ENCODE assay signal across 7 mouse cellular contexts in the genomic region with DNA sequence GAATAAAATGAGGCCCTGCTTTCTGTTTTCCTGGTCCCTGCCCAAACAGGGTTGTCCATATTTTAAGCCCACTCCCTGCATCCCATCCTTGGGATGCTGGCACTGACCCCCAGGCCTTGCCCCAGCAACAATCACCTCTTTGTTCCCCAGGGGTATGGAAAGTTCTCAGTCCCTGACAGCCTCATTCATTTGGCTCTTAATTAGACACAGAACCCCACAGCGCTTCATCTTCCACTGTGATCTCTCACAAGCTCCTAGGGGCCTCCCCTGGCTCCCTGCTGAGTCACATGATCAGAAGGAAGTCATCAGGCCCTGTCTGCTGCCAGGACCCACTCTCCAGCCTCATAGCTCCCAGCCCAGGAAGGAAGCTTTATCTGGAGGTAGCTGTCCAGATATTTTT.
DNase-seq lines count a peak whose midpoint lies in the region; ATAC-seq lines count a peak whose summit lies in the region.

No protein-coding gene starts in this region.

- no peak overlapping the region for H3K4me3 ChIP-seq in forebrain, embryonic 16.5 days (replicated peaks; ENCODE audit: low read length)
- no peak overlapping the region for H3K4me3 ChIP-seq in midbrain, embryonic 15.5 days

- peak; percentile 90 for ATAC-seq in forebrain, embryonic 16.5 days
- ATAC-seq in midbrain, embryonic 15.5 days (replicated peaks): peak; percentile 37; the same call in 1 of the 2 replicates

- no peaks in the 10 kb centered on the region for H3K27me3 ChIP-seq in forebrain, embryonic 16.5 days (replicated peaks; ENCODE audit: control insufficient read depth, insufficient read depth, low read length)
- H3K27me3 ChIP-seq in midbrain, embryonic 15.5 days (replicated peaks): no peaks in the 10 kb centered on the region

- 5% methylated on average over 1 of the region's 1 CpGs for whole genome bisulfite sequencing in forebrain, embryonic 16.5 days
- 17% methylated on average over 1 of the region's 1 CpGs for WGBS in midbrain, embryonic 15.5 days

- DNase-seq in kidney, adult 9 months: peak; percentile 4
- no peak for DNase-seq in kidney, postnatal 25 days
- DNase-seq in embryo, embryonic 10 days (ENCODE audit: low spot score): peak; percentile 60
- DNase-seq in urinary bladder, adult 18-20 months (ENCODE audit: low spot score in 2 of 2): no peak
- DNase-seq in yolk sac, embryonic 10.5 days (ENCODE audit: low spot score): no peak

- 0 out of 2 replicates have a peak overlapping the region, but pooled peaks have one; percentile 30 for H3K27ac ChIP-seq in forebrain, embryonic 16.5 days (ENCODE audit: low read length)
- no peak overlapping the region; the same call in 1 of the 2 replicates for H3K27ac ChIP-seq in midbrain, embryonic 15.5 days

- H3K9ac ChIP-seq in forebrain, embryonic 16.5 days (replicated peaks; ENCODE audit: low read depth, low read length): no peak overlapping the region
- H3K9ac ChIP-seq in midbrain, embryonic 15.5 days: no peak overlapping the region

- H3K4me2 ChIP-seq in forebrain, embryonic 16.5 days (ENCODE audit: low read length): no peak overlapping the region
- no peak overlapping the region for H3K4me2 ChIP-seq in midbrain, embryonic 15.5 days

- H3K9me3 ChIP-seq in forebrain, embryonic 16.5 days (ENCODE audit: control insufficient read depth, low read length): no peaks in the 10 kb centered on the region
- H3K9me3 ChIP-seq in midbrain, embryonic 15.5 days: no peaks in the 10 kb centered on the region

- H3K36me3 ChIP-seq in forebrain, embryonic 16.5 days (ENCODE audit: control insufficient read depth, insufficient read depth): no peaks in the 10 kb centered on the region
- no peaks in the 10 kb centered on the region for H3K36me3 ChIP-seq in midbrain, embryonic 15.5 days (replicated peaks)

- peaks cover 21% of the 10 kb centered on the region for H3K4me1 ChIP-seq in forebrain, embryonic 16.5 days (replicated peaks; ENCODE audit: control insufficient read depth, insufficient read depth, low read length)
- H3K4me1 ChIP-seq in midbrain, embryonic 15.5 days: peaks cover 21% of the 10 kb centered on the region

Comparison
In these comparisons a context has a peak if more than half of its experiments do, and no peak if none do; other contexts are left out.
1. DNase-seq: peak in kidney, adult 9 months (single experiment) and embryo, embryonic 10 days (single experiment); none in kidney, postnatal 25 days (0 of 2), urinary bladder, adult 18-20 months (0 of 2) and yolk sac, embryonic 10.5 days (single experiment).